Mouse (Mus musculus) liver, adult 2 months (tissue): ENCODE data around the gene Lsmem1.

ENCODE experiments used
- CTCF ChIP-seq: fragments of 200-500 bp; IDR thresholded peaks from 2 replicates; pipeline ENCODE4 v1.5.1; 2011; ENCODE audit warnings: low read depth, low read length, control low read depth
- POLR2A ChIP-seq: fragments of 200-500 bp; IDR thresholded peaks from 2 replicates; pipeline ENCODE4 v1.6.1; 2011; ENCODE audit warnings: low read length, control low read depth; ENCODE audit not compliant: insufficient read depth; ENCODE audit errors: extremely low read depth

DNA sequence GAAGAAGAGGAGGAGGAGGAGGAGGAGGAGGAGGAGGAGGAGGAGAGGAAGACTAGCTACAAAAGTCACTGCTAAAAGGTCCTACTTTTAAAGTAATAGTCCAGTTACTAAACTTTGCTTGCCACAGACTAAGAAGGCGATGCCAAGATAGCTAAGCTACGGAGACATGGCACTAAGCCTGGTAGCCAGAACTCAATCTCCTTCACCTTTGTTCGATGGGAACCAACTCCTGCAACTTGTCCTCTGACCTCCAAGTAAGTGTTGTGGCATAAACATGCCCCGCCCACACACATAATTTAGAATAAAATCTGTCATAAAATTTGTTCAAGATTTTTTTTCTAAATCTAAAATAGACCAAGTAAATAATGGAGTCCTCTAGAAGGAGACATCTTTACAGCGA lies 1.3 kb downstream of the Lsmem1 start:
- TF ChIP-seq CTCF (no peak), POLR2A (no peak)
